Mouse (Mus musculus): ENCODE results near the gene Atoh8. TPM values are rescaled to one million over a fixed set of nuclear protein-coding genes. Genes with fewer than 3 reads are reported as not detected.

The Atoh8 gene
- total RNA-seq, 2 experiments from 2014 or later, result 3.3 to 9.2 TPM

DNA sequence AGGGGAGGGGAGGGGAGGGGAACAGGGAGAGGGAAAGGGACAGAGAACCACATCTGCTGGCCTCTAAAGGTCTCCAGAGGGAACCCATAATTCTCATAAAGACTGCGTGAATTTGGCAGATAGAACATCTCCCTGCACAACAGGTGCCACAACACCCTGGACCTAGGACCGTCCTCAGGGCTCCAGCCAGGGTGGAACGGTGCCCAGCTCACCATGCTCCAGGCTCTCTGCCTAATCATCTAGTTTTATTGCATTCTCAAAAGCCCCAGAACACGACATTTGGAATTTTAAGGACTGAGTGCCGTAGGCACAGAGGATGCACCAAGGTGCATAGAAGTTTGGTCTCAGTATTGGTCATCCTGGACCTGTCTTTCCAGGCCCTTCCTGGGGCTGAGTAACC, 34.9 kb upstream of the Atoh8 start:
- no peak overlapping the region for H3K4me3 ChIP-seq
- peak; percentile 47 for DNase-seq
- intact Hi-C loops (cut with DNase I), result no loop called here
- no peak overlapping the region for H3K27ac ChIP-seq
- no peak for TF ChIP-seq CTCF (IDR thresholded peaks at IDR 0.05)

GRCm38 (mm10) chr6:72268149-72268847, 32.9 kb upstream of the Atoh8 start:
- Histone ChIP-seq H3K27ac (no peak overlapping the region), H3K4me3 (no peak overlapping the region)
- no peak for DNase-seq
- intact Hi-C loops (cut with DNase I), result no loop called here
- TF ChIP-seq CTCF (IDR thresholded peaks at IDR 0.05), result no peak

DNA sequence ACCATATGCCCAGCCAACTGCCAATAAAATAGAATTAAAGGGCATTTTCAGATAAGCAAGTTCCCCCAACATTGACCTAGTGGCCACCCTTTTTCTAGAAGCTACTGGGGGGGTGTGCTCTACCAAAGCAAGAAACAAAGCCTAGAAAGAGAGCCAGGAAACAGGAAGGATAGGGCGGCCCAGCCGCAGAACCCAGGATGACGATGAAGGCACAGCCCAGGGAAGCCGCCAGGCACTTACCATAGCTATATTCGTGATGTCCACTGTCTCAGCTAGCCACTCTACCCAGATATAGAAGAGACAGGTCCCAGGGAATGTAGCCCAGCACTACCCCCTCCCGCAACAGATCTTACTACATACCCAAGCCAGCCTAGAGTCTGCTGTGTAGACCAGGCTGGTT, 30.3 kb upstream of the Atoh8 start:
- intact Hi-C loops (cut with DNase I), result no loop called here
- DNase-seq, result no peak
- Histone ChIP-seq H3K27ac (peak overlapping the region; percentile 78), H3K4me3 (no peak overlapping the region)
- TF ChIP-seq CTCF (IDR thresholded peaks at IDR 0.05), result no peak

- DNase-seq, result peak; percentile 63
- Histone ChIP-seq H3K27ac (peak overlapping the region; percentile 68), H3K4me3 (peak overlapping the region; percentile 2; the same call in 1 of the 2 replicates)
- intact Hi-C loops (cut with DNase I), result no loop called here
- TF ChIP-seq CTCF (IDR thresholded peaks at IDR 0.05), result no peak
These were observed 28.4 kb upstream of the Atoh8 start for GRCm38 (mm10) chr6:72263679-72264265.

DNA sequence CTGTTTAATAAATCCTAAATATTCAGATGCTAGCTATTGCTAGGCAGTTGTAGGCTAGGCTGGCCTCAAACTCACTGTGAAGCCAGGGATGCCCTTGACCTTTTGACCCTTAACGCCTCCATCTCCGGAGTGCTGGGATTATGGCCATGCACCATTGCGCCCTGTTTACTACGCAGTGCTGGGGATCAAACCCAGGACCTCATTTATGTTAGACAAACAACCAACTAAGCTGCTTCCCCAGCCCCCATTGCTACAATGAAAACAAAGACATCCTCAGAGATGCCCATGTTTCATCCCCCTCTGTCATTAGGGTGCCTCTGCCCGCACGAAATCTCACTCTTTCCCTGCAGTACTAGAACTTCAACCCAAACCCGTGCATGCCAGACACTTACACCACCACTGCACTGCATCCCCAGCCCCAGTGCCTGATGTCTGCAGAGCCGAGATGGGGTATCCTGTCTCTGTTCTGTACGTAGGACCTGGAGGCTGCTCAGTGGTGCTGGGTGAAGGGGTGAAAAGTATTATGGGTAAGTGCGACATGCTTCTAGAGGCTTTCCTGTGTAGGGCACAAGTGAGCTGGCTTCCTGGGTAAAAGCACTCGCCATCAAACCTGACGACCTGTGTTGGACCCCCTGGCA, 26.4 kb upstream of the Atoh8 start:
- intact Hi-C loops (cut with DNase I), result loop anchor here (1.0 to 2.0 kb wide), 2 partner anchors 45 to 76 kb away; no protein-coding TSS in a partner anchor
- no peak for DNase-seq
- no peak for TF ChIP-seq CTCF (IDR thresholded peaks at IDR 0.05)
- Histone ChIP-seq H3K27ac (no peak overlapping the region), H3K4me3 (no peak overlapping the region)

GRCm38 (mm10) chr6:72260981-72261682, 25.8 kb upstream of the Atoh8 start:
- intact Hi-C loops (cut with DNase I), result loop anchor here (1.0 to 2.0 kb wide), 3 partner anchors 24 to 75 kb away; no protein-coding TSS in a partner anchor
- peak overlapping the region; percentile 85 for H3K27ac ChIP-seq
- DNase-seq, result peak; percentile 96
- TF ChIP-seq CTCF (IDR thresholded peaks at IDR 0.05), result peak; percentile 85
- peak overlapping the region; percentile 16; the same call in 1 of the 2 replicates for H3K4me3 ChIP-seq

DNA sequence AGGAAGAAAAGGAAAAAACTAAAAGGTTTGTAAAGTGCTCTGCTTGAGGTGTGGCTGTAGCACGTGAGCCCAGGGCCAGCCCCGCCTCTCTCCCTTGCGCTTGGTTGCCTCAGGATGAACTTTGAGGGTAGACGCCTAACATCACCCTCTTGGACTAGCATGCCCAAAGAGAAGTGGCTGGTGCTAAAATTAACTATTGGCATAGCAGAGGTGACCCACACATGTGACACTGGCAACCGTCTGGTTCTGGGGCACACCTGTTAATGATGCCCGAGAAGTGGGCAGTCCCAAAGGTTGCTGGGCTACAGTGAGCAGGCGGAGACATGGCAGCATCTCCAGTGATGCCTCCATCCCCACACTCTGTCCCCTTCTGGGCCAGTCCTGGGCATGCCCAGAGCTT, 24.1 kb upstream of the Atoh8 start:
- DNase-seq, result peak; percentile 87
- TF ChIP-seq CTCF (IDR thresholded peaks at IDR 0.05), result no peak
- H3K27ac ChIP-seq, result peak overlapping the region; percentile 85
- H3K4me3 ChIP-seq, result no peak overlapping the region
- intact Hi-C loops (cut with DNase I), result no loop called here

DNA sequence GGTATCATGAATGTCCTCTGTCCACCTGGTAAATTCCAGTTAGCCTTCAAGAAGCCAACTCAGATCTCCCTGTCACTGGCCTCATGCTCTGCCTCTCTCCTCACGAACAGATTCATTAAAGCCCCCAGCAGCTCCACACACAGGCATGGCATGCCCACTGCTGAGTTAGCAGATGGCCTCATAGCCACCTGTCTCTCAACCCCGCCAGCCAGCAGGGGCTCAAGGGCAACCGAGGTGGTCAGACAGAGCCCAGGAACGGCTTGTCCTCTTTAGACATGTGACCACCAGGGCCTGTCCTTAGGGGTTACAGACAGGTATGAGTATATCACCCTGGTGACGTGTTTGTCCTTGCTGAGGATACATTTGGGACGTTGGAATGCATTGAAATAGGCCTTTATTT, 19.9 kb upstream of the Atoh8 start:
- H3K27ac ChIP-seq, result peak overlapping the region; percentile 95
- no peak overlapping the region for H3K4me3 ChIP-seq
- TF ChIP-seq CTCF (IDR thresholded peaks at IDR 0.05), result no peak
- intact Hi-C loops (cut with DNase I), result no loop called here
- peak; percentile 66 for DNase-seq

- TF ChIP-seq CTCF (IDR thresholded peaks at IDR 0.05), result no peak
- Histone ChIP-seq H3K4me3 (peak overlapping the region; percentile 13; the same call in 1 of the 2 replicates), H3K27ac (peak overlapping the region; percentile 95)
- peak; percentile 85 for DNase-seq
- intact Hi-C loops (cut with DNase I), result loop anchor here (5.0 kb wide), 1 partner anchor 37 kb away; no protein-coding TSS in a partner anchor
These were observed 19.3 kb upstream of the Atoh8 start for GRCm38 (mm10) chr6:72254588-72255075.

GRCm38 (mm10) chr6:72253911-72254587, 18.7 kb upstream of the Atoh8 start:
- peak overlapping the region; percentile 95 for H3K27ac ChIP-seq
- intact Hi-C loops (cut with DNase I), result loop anchor here (5.0 kb wide), 1 partner anchor 37 kb away; no protein-coding TSS in a partner anchor
- peak; percentile 21; the same call in 1 of the 2 replicates for TF ChIP-seq CTCF (IDR thresholded peaks at IDR 0.05)

DNA sequence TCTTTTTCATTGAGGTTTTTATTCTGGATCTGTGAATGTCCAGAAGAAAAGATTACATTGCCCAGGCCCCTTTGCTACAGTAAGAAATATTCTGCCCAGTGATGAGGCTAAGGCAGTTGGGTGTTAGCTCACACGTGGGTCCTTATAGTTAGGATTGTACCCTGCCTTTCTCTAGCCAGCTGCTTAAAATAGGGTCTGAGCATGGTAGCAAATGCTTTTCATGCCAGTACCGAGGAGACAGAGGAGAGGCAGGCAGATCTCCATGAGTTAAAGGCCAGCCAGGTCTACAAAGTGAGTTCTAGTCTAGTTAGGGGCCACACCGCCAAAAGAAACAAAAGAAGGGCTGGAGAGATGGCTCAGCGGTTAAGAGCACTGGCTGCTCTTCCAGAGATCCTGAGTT, 17.8 kb upstream of the Atoh8 start:
- Histone ChIP-seq H3K4me3 (no peak overlapping the region), H3K27ac (peak overlapping the region; percentile 95)
- DNase-seq, result no peak
- TF ChIP-seq CTCF (IDR thresholded peaks at IDR 0.05), result no peak
- intact Hi-C loops (cut with DNase I), result loop anchor here (5.0 kb wide), 1 partner anchor 36 kb away; no protein-coding TSS in a partner anchor

More at GRCm38 (mm10) chr6:72253911-72254587, 18.7 kb upstream of the Atoh8 start:
- H3K4me3 ChIP-seq, result no peak overlapping the region
- DNase-seq, result peak; percentile 84

Measured in gastrocnemius, adult 2 months (tissue).